Mouse (Mus musculus) embryonic facial prominence, embryonic 11.5 days (tissue): ENCODE data around the gene Zscan21. TPM values are rescaled to one million over a fixed set of nuclear protein-coding genes. Genes with fewer than 3 reads are reported as not detected.
"Not testable (repeated sequence)": the region's sequence is repeated elsewhere in the genome, so short reads cannot be mapped to it uniquely, and the experiment has no call there.

Experiments
- ATAC-seq: fragments of 200-750 bp; cut with Nextera tagmentation; replicated peaks from 2 replicates; pipeline ENCODE4 v1.8.0; 2017; ENCODE audit warnings: low read depth; ENCODE audit not compliant: insufficient number of reproducible peaks, low FRiP score, low TSS enrichment
- DNase-seq: peaks from one replicate; pipeline ENCODE4 v3.0.0-alpha.2; 2015; ENCODE audit warnings: low spot score
- H3K27ac ChIP-seq: fragments of 300-500 bp; sonication (generic); replicated peaks from 2 replicates; pipeline ENCODE4 v1.5.1; 2014; ENCODE audit warnings: mild to moderate bottlenecking, low read depth, low read length, control low read depth
- H3K27me3 ChIP-seq: fragments of 300-500 bp; sonication (generic); 2 replicates; pipeline ENCODE4 v1.6.1; 2014; ENCODE audit warnings: mild to moderate bottlenecking, low read length, moderate library complexity, mixed read lengths; ENCODE audit not compliant: control insufficient read depth, insufficient read depth
- H3K36me3 ChIP-seq: fragments of 300-500 bp; sonication (generic); replicated peaks from 2 replicates; pipeline ENCODE4 v1.6.1; 2014; ENCODE audit warnings: low read depth, mild to moderate bottlenecking, low read length, moderate library complexity, mixed read lengths; ENCODE audit not compliant: control insufficient read depth, insufficient read depth
- H3K4me1 ChIP-seq: fragments of 300-500 bp; sonication (generic); 2 replicates; pipeline ENCODE4 v1.6.1; 2014; ENCODE audit warnings: low read length, mixed read lengths; ENCODE audit not compliant: control insufficient read depth, insufficient read depth
- H3K4me2 ChIP-seq: fragments of 300-500 bp; sonication (generic); 2 replicates; pipeline ENCODE4 v1.6.1; 2014; ENCODE audit warnings: low read depth, mild to moderate bottlenecking, control low read depth, low read length, moderate library complexity
- H3K4me3 ChIP-seq: fragments of 300-500 bp; sonication (generic); 2 replicates; pipeline ENCODE4 v1.5.1; 2014; ENCODE audit warnings: low read depth, low read length, control low read depth
- H3K9ac ChIP-seq: fragments of 300-500 bp; sonication (generic); replicated peaks from 2 replicates; pipeline ENCODE4 v1.6.1; 2014; ENCODE audit warnings: mild to moderate bottlenecking, control low read depth, low read length
- H3K9me3 ChIP-seq: fragments of 300-500 bp; sonication (generic); replicated peaks from 2 replicates; pipeline ENCODE4 v1.6.1; 2016; ENCODE audit warnings: mild to moderate bottlenecking, low read length, inconsistent platforms, mixed read lengths; ENCODE audit not compliant: control insufficient read depth
- WGBS: fragments of 180-500 bp; shearing (Covaris S2); extraction: QIAGEN DNeasy Blood & Tissue Kit; methylation state at CpG from one replicate; pipeline ENCODE4 v1.1.7; 2014; 5-methylcytosine and 5-hydroxymethylcytosine counted together
- polyA plus RNA-seq: library from polyadenylated mRNA; unstranded; fragments of >200 nt; fragmentation: Nextera tagmentation; extraction: Ambion mirVana; gene quantifications from 2 replicates; pipeline ENCODE4 v1.2.1, GENCODE M21; 2014

Zscan21 gene
- polyA plus RNA-seq, 1 experiment from 2014 or later = 97.3 TPM

GRCm38 (mm10) chr5:138092771-138093170 lies 23.9 kb upstream of the Zscan21 start:
- Histone ChIP-seq H3K4me1 (no peaks in the 10 kb centered on the region), H3K4me3 (no peak overlapping the region), H3K9ac (no peak overlapping the region), H3K27me3 (no peaks in the 10 kb centered on the region), H3K27ac (no peak overlapping the region), H3K9me3 (no peaks in the 10 kb centered on the region), H3K36me3 (peaks cover 9% of the 10 kb centered on the region), H3K4me2 (no peak overlapping the region)
- 98% methylated on average over 4 of the region's 4 CpGs for WGBS
- DNase-seq = no peak
- no peak for ATAC-seq

GRCm38 (mm10) chr5:138094474-138094873 lies 22.2 kb upstream of the Zscan21 start:
- DNase-seq (no peak), ATAC-seq (no peak)
- H3K4me2 ChIP-seq = no peak overlapping the region
- H3K4me3 ChIP-seq = no peak overlapping the region
- H3K27me3 ChIP-seq = no peaks in the 10 kb centered on the region
- H3K4me1 ChIP-seq = no peaks in the 10 kb centered on the region
- no peaks in the 10 kb centered on the region for H3K9me3 ChIP-seq
- H3K36me3 ChIP-seq = peaks cover 18% of the 10 kb centered on the region
- H3K9ac ChIP-seq = no peak overlapping the region
- no peak overlapping the region for H3K27ac ChIP-seq
- WGBS = 94% methylated on average over 6 of the region's 6 CpGs

- ATAC-seq (no peak), DNase-seq (no peak)
- Histone ChIP-seq H3K4me3 (no peak overlapping the region), H3K9ac (no peak overlapping the region), H3K4me1 (no peaks in the 10 kb centered on the region), H3K36me3 (peaks cover 9% of the 10 kb centered on the region), H3K4me2 (no peak overlapping the region), H3K27me3 (no peaks in the 10 kb centered on the region), H3K9me3 (no peaks in the 10 kb centered on the region), H3K27ac (no peak overlapping the region)
- 91% methylated on average over 2 of the region's 2 CpGs for WGBS
Measured at GRCm38 (mm10) chr5:138104976-138105375, 11.7 kb upstream of the Zscan21 start.

GRCm38 (mm10) chr5:138107130-138107529 lies 9.6 kb upstream of the Zscan21 start:
- Histone ChIP-seq H3K27ac (no peak overlapping the region), H3K36me3 (peaks cover 6% of the 10 kb centered on the region), H3K4me1 (no peaks in the 10 kb centered on the region), H3K27me3 (no peaks in the 10 kb centered on the region), H3K9me3 (no peaks in the 10 kb centered on the region), H3K4me3 (no peak overlapping the region), H3K9ac (no peak overlapping the region), H3K4me2 (no peak overlapping the region)
- ATAC-seq (no peak), DNase-seq (no peak)
- 58% methylated on average over 3 of the region's 3 CpGs for WGBS

GRCm38 (mm10) chr5:138109847-138110396 lies 6.8 kb upstream of the Zscan21 start:
- H3K4me1 ChIP-seq, H3K4me3 ChIP-seq, H3K9ac ChIP-seq, H3K36me3 ChIP-seq, H3K9me3 ChIP-seq, H3K4me2 ChIP-seq, ATAC-seq, H3K27ac ChIP-seq, H3K27me3 ChIP-seq, DNase-seq: not testable (repeated sequence)
- 67% methylated on average over 4 of the region's 4 CpGs for WGBS

GRCm38 (mm10) chr5:138117199-138118015 lies 704 bp downstream of the Zscan21 start:
- WGBS = 7% methylated on average over 16 of the region's 16 CpGs
- DNase-seq = peak; percentile 15
- Histone ChIP-seq H3K27me3 (no peaks in the 10 kb centered on the region), H3K27ac (peak overlapping the region; percentile 86), H3K4me1 (no peaks in the 10 kb centered on the region), H3K4me2 (peak overlapping the region; percentile 59), H3K9ac (peak overlapping the region; percentile 81), H3K36me3 (no peaks in the 10 kb centered on the region), H3K4me3 (peak overlapping the region; percentile 69), H3K9me3 (no peaks in the 10 kb centered on the region)
- ATAC-seq = 0 out of 2 replicates have a peak, but pooled peaks have one; percentile 20

GRCm38 (mm10) chr5:138118041-138118440 lies 1.3 kb downstream of the Zscan21 start:
- H3K27ac ChIP-seq = no peak overlapping the region; the same call in 1 of the 2 replicates
- no peak for ATAC-seq
- peak overlapping the region; percentile 59 for H3K4me2 ChIP-seq
- no peaks in the 10 kb centered on the region for H3K9me3 ChIP-seq
- peak overlapping the region; percentile 81 for H3K9ac ChIP-seq
- H3K4me3 ChIP-seq = peak overlapping the region; percentile 69
- H3K36me3 ChIP-seq = no peaks in the 10 kb centered on the region
- no peaks in the 10 kb centered on the region for H3K4me1 ChIP-seq
- WGBS = 77% methylated on average over 3 of the region's 3 CpGs
- no peak for DNase-seq
- H3K27me3 ChIP-seq = no peaks in the 10 kb centered on the region

GRCm38 (mm10) chr5:138132425-138133064 lies 15.8 kb downstream of the Zscan21 start:
- H3K4me1 ChIP-seq = no peaks in the 10 kb centered on the region
- no peaks in the 10 kb centered on the region for H3K9me3 ChIP-seq
- no peaks in the 10 kb centered on the region for H3K27me3 ChIP-seq
- H3K4me2 ChIP-seq = no peak overlapping the region
- peaks cover 27% of the 10 kb centered on the region for H3K36me3 ChIP-seq
- no peak for ATAC-seq
- no peak overlapping the region for H3K27ac ChIP-seq
- no peak overlapping the region for H3K9ac ChIP-seq
- whole genome bisulfite sequencing = 90% methylated on average over 5 of the region's 5 CpGs
- no peak for DNase-seq
- H3K4me3 ChIP-seq = no peak overlapping the region
